Mouse (Mus musculus): ENCODE results near the gene Whrn. TPM values are rescaled to one million over a fixed set of nuclear protein-coding genes. Genes with fewer than 3 reads are reported as not detected.

Whrn gene
- polyA plus RNA-seq (2012; rRNA removed) = 19.8 and 20.8 TPM in 2 replicates

GRCm38 (mm10) chr4:63495915-63496278, at the start of gene Whrn:
TSS of gene Whrn (minus strand) at chr4:63495991.

GRCm38 (mm10) chr4:63544494-63545230, 48.9 kb upstream of the Whrn start, which contains the start of gene Atp6v1g1:
TSS of gene Atp6v1g1 (plus strand) at chr4:63544772.

GRCm38 (mm10) chr4:63403040-63403959, 92.5 kb downstream of the Whrn start, which contains the start of gene Akna:
TSS of gene Akna (minus strand) at chr4:63403354.

Other genes starting within 250 kb of the Whrn start
- 0.58 TPM in 1 of 2 replicates, not detected in the other for gene Orm1, start 151.4 kb downstream of the Whrn start, polyA plus RNA-seq (2012; rRNA removed)
- gene Orm3, start 139.8 kb downstream of the Whrn start, polyA plus RNA-seq (2012; rRNA removed) = not detected in 2 replicates
- gene Orm2, start 133.5 kb downstream of the Whrn start, polyA plus RNA-seq (2012; rRNA removed) = not detected in 2 replicates
- gene Akna, start 92.6 kb downstream of the Whrn start, polyA plus RNA-seq (2012; rRNA removed) = 2.7 and 3.5 TPM in 2 replicates
- 200 and 228 TPM in 2 replicates for gene Atp6v1g1, start 48.8 kb upstream of the Whrn start, polyA plus RNA-seq (2012; rRNA removed)
- 4.1 TPM in 2 replicates for gene Tmem268, start 62.8 kb upstream of the Whrn start, polyA plus RNA-seq (2012; rRNA removed)
- gene Gm11213, start 109.3 kb upstream of the Whrn start, polyA plus RNA-seq (2012; rRNA removed) = not detected in 2 replicates
- 0.12 TPM in 1 of 2 replicates, not detected in the other for gene Tex48, start 126.4 kb upstream of the Whrn start, polyA plus RNA-seq (2012; rRNA removed)
- not detected in 2 replicates for gene Gm11214, start 167.4 kb upstream of the Whrn start, polyA plus RNA-seq (2012; rRNA removed)
- gene Tnfsf15, start 249.1 kb upstream of the Whrn start, polyA plus RNA-seq (2012; rRNA removed) = 0.01 and 0.03 TPM in 2 replicates

All from central nervous system, embryonic 18 days (tissue).